Mouse (Mus musculus): Measurements from ENCODE around the gene Cfap58. TPM values are rescaled to one million over a fixed set of nuclear protein-coding genes. Genes with fewer than 3 reads are reported as not detected.

Gene Cfap58
- total RNA-seq, 2 experiments from 2014 or later: 0.36 to 0.77 TPM

DNA sequence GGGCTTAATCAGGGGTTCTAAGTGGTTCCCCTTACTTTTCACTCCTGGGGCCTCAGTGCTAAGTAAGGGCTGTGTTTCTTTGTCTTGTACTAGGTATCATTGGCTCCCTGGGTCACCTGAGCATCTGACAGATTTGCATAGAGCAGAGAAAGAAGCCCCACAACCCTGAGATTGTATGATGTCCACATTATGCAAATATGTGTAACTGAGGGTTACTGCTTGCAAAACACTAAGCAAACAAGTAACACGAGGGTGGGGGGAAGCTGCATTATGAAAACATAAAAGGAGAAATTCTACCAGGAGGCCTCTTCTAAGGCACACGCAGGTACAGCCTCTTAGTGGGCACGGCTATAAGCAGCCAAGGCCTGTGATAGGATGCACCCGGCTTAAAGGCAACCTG, 22.2 kb upstream of the Cfap58 start:
- intact Hi-C loops (cut with DNase I): no loop called here
- no peak for DNase-seq

DNA sequence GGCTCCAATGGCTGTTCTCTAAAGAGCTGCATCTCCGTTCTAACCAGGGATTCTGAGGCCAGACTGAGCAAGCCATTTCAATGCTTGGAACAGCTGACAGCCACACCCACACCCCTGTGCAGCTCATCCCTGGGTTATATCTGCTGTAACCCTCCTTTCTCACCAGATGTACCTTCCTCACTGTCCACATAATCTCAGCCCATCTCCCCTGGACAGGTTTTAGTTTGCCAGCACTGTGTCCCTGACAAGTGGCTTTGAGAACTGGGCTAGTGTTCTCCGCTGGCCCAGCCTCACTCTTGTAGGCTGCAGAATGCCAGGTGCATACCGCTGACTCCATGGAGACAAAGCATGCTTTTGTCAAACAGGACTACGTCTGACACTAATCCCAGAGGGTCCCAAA, 20.1 kb upstream of the Cfap58 start:
- DNase-seq: no peak
- intact Hi-C loops (cut with DNase I): no loop called here

DNA sequence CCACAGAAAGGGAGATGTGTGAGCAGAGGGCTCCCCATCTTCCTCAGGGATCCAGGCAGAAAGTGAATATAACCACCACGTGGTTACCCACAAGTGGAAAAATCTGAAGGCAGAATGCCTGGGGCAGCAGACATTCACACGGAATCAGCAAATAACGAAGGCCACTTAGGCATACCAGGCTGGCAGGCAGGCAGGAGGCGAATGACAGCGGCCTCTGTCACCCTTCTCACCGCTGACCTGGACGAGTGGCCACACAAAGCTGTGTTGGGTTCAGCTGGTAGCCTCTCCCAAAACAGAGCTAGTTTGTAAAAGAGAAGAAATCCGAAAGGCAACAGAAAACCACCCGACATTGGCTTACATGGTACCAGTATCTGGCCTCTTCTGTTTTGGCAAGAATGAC, 19.5 kb upstream of the Cfap58 start:
- intact Hi-C loops (cut with DNase I): no loop called here
- DNase-seq: no peak

DNA sequence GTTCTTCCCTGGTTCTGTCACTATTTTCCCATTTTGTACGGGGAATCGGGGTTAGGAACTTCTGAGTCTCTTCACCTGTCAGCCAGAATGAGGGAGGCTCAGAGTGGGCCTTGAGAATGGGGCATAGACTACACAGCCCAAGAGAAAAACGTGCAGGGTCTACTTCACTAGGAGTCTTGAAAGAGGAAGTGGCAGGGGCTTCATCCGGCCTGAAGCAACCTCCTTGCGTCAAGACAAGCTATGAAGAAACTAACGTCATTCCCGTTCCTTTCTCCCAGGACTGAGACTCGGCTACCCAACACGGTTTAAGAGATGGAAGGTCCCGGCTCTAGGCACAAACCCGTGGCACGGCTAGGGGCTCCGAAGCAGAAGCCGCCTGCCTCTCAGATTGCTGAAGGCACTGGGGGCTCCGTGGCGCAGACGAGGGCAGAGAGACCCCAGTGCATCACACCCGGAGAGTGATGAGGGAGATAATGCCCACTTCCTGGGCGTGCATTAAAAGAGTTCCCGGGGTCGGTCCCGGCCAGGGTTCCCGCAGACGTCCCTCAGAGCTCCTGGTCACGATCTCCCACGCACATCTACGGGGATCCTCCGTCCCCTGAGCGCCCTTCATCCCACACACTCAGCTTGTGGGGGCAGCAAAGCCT, 18.9 kb upstream of the Cfap58 start:
- intact Hi-C loops (cut with DNase I): no loop called here
- DNase-seq: no peak

DNA sequence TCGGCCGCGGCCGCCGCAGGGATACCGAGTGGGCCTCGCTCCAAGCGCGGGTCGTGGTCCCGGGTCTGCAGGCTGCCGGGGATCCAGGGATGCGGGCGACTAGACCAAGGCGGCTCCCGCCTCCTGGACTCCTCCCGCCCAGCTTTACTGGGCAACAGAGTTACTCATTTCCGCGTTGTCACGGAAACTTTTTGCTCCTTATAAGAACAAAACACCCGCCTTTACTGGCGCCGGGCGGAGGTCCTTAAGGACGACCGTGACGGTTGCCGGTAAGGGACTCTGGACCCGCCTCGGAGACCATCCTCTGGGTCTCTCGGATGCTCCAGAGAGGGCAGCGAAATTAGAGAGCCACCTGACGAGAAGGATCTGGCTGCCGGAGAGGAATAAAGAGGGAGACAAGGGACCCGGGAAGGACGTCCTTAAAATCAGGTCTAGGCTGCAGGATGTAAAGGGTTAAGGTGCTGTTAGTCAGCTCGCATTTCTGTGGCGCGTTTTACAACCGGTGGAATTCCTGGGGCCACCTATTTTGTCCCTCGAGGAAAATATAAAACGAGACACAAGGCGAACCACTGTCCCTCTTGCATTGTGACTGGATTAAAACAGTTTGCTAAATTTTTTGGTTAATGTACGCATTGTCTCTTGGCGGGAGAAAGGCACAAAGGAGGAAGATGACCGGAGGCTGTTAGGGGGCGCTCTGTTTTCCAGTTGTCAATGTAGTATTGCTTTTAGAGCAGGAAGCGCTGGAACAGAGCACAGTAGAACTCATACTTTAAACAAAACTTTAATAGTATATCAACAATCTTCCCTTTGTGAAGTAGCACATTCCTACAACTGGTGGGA, 18.1 kb upstream of the Cfap58 start, which contains the start of the genes Cfap43 and Itprip:
Gene Cfap43, minus strand, starts transcription at position 162 of the 840 bp plus-strand sequence.
Gene Itprip, minus strand, starts transcription at position 174 of the 840 bp plus-strand sequence.
- intact Hi-C loops (cut with DNase I): no loop called here
- DNase-seq: peak; percentile 68

DNA sequence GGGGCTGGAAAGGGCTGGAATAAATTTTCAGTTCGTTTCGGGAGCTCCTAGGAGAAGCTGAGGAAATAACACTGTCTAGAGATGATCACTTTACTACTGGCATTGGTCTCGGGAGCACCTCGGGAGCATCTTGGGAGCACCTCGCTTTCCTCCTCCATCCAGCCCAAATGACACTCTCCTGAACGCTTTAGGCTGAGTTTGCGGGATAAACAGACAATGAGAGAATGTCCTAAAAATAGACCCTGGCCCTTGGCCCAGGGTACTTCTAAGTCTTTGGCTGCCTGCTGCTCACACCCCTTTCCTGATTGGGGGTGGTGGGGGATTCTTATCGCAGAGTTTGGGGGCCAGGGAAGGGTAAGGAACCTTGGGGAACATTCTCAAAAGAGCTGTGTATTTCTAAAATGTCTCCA, 17.5 kb upstream of the Cfap58 start:
- intact Hi-C loops (cut with DNase I): no loop called here
- no peak for DNase-seq

DNA sequence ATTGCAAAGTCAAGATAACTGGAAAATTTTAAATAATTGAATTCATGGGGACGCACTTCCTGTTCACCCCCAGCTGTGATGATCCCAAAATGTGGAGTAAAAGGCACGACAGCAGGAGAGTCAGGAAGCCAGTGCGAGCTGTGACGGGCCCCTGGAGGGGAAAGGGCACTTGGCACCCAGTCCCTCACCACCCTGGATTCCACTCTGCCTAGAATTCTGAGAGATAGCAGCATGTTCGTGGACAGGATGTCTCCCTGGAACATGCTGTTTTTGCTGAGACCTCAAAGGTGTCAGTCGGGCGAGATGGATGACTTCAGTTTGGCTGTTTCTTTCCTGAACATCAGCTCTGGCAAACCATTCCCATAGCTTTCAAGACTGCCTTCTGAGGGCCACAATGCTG, 11.7 kb upstream of the Cfap58 start:
- DNase-seq: no peak
- intact Hi-C loops (cut with DNase I): no loop called here

DNA sequence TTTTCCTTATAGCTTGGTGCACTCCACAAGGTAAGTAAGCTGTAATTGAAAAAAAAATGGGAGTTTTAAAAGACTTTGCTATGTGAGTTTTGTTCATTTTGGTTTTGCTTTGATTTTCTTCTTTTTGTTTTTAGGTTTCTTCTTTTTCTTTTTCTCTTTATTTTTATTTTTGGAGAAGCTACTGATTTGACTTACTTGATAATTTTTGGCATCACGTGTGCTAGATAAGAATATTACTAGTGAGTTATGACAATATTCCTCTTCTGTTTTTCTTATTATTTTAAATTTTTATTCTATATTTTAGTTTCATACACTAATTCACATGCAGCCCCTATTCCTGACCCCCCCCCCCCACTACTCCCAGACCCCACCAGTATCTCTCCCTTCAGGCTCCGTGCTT, 10.4 kb upstream of the Cfap58 start:
- intact Hi-C loops (cut with DNase I): no loop called here
- no peak for DNase-seq

DNA sequence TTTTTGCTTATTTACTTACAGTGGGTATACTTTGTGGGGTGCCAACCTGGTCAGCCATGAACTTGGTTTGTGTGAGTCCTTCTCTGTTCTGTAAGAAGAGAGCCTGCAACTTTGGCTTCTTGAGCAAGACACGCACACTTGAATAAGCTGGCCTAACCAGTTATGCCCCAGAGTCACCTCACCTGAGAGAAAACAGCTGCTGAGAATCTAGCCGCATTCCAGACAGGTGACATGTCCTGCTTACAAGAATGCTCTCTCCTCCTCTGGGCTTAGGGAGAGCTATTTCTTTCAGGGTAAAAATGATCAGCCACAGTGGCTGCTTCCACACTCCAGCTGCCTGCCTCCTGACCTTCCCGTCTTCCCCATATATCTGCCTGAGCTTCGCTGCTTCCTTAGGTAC, 8.4 kb upstream of the Cfap58 start:
- intact Hi-C loops (cut with DNase I): no loop called here
- DNase-seq: no peak

DNA sequence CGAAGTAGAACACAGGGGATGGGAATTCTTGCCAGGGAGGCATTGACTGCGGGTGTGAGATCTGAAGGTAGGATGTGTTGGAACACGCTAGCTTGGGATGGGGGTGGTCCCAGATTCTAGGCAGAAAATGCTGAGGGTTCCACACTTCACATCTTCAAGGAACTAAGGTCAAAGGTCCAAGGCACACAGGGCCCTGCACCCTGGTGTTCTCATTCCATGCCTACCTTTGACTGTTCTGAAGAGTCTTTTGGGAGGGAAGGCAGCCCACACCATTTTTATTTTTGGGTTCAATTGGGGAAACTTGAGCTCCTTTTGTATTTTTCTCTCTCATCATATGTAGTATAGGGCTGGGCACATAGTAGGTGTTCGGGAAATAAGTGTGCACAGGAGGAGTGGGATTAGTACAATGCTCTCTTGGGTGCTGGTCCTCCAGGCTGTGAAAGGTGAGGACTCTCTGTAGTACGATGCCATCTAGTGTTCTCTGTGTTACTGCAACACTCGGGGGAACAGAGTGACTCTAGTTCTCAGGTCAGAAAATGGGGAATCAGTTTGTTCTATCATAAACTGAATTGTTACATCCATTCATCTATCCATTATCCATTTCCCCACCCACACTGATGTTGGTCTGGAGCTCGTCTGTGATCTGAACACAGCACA, 5.4 kb upstream of the Cfap58 start:
- intact Hi-C loops (cut with DNase I): loop anchor here (2.0 kb wide), 1 partner anchor 49 kb away; no protein-coding TSS in a partner anchor

DNA sequence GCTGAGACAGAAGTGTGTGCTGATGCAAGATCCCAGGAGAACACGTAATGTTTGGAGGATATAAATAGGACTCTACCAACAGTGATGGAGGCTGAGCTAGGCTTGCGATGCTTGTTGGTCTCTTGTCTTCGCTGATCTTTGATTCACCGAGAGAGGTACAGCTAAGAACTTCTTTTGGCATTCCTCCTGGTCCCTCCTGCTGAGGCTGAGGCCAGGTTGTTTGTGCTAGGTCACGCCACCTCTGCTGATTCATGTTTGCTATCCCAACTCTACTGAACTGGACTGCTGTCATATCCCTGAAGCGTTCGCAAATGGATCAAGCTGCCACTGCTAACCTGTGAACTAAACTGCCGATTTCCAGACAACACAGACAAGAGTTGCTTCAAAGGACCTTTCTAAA, 3.3 kb upstream of the Cfap58 start:
- no peak for DNase-seq
- intact Hi-C loops (cut with DNase I): no loop called here

More for the DNA sequence above, 5.4 kb upstream of the Cfap58 start:
- DNase-seq: peak; percentile 15

DNA sequence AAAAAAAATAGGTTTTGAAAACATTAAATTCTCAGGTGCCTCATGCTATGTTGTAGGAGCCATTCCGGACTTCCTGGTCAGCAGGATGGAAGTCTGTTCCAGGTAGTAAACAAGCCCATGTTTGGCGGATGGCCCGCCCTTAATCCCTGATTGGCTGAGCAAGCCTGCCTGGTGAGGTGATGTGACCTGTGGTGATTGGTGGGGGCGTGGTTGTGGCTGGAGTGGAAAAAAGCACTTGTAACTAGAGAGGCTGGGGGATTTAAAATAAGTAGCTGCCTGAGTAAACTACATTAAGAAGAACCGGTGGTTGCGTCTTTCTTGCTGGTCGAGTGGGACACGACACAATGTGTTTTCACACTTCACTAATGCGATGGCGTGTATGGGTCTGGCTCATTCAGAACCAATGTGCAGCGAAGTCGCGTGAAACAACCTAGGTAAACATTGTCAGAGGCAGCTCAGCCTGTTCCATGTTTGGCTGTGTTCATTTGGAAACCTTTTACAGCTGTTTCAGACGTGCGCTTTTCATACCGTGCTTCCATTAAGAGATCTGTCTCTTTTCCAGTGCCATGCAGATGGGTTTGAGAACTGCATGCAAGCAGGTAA, 2.7 kb upstream of the Cfap58 start:
- DNase-seq: no peak
- intact Hi-C loops (cut with DNase I): no loop called here

DNA sequence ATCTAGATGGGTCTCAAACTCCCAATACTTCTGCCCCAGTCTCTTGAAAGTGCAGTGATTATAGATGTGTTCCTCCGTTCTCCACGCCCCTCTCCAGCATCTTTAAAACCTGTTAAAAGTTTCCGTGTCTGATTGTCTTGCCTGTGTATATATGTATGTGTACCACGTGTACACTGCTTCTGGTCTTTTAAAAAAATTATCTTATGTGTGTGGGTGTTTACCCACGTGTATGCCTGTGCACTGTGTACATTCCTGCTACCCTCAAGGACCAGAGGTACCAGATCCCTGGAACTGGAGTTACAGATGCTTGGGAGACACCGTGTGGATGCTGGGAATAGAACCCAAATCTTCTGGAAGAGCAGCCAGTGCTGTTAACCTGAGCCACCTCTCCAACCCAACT, 1.9 kb upstream of the Cfap58 start:
- intact Hi-C loops (cut with DNase I): no loop called here
- no peak for DNase-seq

DNA sequence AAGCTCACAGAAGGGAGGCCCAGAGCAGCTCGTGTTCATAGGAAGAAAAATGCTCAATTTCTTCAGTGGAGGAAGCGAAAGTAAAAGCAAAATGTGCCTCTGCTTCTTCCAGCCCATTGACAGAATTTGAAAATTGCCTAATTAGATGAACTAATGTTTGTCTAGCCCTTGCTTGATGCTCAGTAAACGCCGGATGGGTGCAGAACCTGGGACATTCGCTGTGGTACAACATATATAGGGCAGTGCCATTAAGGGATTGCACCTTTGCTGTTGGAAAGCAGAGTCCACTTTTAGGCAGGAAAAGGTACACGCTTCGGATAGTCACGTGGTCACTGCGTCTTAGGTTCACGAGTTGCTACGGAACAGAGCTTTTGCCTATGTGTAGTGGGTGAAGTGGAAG, 985 bp upstream of the Cfap58 start:
- no peak for DNase-seq
- intact Hi-C loops (cut with DNase I): no loop called here

DNA sequence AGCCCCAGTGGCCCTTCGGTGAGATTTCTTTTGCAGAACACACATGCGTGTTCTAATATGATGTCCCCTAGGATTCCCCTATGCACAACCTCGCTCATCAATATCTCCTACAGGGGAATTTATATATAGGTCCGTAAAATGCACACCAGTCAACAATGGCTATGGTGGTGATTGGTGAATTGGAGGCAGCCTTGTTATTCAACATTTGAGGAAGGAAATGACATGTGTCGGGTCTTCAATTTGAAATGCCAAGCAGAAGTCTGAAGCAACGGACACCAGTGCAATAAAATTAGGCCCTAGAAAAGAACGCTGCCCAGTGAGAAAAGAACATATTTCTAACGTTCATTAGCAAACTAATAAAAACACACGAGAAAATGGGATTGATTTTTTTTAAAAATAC, 537 bp upstream of the Cfap58 start:
- DNase-seq: no peak
- intact Hi-C loops (cut with DNase I): no loop called here

DNA sequence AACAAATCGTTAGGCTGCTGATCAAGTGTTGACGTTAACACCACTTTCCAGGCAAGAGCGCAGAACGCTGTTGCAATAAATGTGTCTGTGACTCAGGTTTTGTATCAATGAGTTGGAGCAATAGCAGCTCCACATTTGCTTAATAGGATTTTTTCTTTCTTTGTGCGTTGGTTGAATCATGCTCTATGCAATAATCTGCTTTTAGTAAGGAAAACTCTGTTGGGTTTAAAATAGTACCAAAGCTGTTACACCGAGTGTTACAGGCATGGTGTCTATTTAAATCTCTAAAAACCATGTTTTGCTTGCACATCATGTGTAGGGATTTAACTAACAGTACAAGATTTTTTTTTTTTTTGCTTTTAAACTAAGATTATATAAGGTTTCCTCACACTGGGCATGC, 1.9 kb downstream of the Cfap58 start:
- intact Hi-C loops (cut with DNase I): no loop called here
- DNase-seq: no peak

DNA sequence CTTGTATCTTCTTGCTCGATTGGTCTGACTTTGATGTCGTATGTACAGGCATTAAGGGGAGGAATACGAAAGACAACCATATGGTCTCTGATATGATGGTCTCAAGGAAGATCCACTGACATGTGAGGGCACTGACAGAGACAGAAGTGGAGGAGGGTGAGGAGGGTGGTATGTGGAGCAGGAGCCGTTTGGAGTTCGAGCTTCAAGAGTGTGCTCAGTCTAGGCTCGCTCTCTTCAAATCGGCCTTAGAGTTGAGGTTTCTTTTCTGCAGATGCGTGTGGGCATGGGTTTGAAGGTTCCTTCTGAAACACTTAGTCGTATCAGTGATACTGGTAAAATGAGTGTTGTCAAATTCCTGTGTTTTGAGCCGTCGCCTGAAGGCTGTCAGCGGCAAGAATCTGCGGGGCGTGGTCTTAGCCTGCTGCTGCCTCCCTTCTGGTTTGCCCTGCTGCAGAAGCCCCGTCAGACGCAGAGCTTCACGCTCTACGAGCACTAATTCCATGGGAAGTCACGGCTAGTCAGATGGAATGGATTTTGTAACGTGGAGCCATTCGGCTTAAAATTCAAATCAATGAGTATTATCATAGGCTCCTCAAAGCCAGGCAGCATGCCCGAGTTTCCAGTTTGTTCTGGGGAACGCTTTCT, 9.5 kb downstream of the Cfap58 start:
- intact Hi-C loops (cut with DNase I): no loop called here
- peak; percentile 14 for DNase-seq

DNA sequence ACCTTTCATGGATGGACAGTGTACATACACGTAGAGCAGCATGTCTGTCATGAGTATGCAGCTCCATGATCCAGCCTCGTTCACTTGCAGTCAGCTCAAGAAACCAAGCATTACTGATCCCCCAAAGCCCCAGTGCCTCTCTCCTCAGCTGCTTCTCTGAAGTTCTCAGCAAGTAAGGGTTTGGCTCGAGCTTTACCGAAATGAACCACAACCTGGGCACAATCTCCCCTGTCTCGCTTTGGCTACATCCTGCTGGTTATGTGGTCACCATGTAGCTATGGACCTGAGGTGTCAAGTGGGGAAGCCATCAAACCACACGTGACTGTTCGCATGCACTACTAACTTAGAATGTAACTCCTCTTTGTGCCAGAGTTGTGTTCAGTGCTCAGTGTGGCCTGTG, 13.5 kb downstream of the Cfap58 start:
- intact Hi-C loops (cut with DNase I): no loop called here
- no peak for DNase-seq

DNA sequence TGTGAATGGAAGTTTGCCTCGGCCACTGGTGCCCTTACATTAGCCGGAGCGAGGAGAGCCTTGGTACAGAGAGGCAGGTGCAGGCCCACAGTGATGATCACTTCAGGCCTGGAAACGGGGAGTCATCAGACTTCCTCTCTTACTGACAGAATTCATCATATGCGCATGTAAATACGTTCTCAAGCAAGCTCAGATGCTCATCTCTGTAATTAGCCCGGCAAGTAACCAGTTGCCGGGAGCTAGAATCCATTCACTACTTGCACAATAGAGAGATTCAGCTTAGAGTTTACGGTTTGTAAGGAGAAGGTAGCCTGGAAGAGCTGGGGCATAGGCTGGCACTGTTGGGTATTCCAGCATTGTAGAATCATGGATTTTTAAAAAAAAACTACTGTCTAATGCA, 15.7 kb downstream of the Cfap58 start:
- intact Hi-C loops (cut with DNase I): no loop called here
- no peak for DNase-seq

DNA sequence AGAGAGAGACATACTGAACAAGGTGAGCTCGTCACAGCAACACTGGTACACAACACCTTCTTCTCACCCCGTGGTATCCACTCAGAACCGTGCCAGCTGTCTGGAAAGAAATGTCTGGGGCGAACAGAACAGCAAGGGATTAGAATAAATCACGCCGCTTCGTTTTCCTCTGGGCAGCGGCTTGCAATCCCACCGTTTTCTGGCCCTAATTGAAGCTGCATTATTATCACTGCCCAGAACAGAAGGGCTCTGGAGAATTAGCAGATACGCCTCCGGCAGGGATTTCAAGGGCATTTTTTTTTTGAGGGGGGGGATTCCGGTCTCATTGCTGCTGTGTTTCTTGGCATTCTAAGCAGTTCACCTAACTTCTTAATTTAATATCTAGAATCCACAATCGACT, 20.7 kb downstream of the Cfap58 start:
- intact Hi-C loops (cut with DNase I): no loop called here
- DNase-seq: no peak

All from left cerebral cortex, postnatal 4 days (tissue).